Mouse (Mus musculus) heart, postnatal 0 days (tissue): ENCODE measurements around the gene Pdlim5.

ENCODE experiments used
- CTCF ChIP-seq: IDR thresholded peaks from 2 replicates; pipeline ENCODE4 v1.5.1; 2016; ENCODE audit warnings: antibody characterized with exemption, control low read depth, low read depth
- EP300 ChIP-seq: IDR thresholded peaks from 2 replicates; pipeline ENCODE4 v1.6.1; 2016; ENCODE audit warnings: antibody characterized with exemption, low read depth

- no peak for TF ChIP-seq CTCF
- no peak for TF ChIP-seq EP300
Measured at GRCm38 (mm10) chr3:142238260-142239046, 157.0 kb downstream of the Pdlim5 start.
